Mouse (Mus musculus) liver, embryonic 15.5 days (tissue): Measurements from ENCODE around the gene Adam15. TPM values are rescaled to one million over a fixed set of nuclear protein-coding genes. Genes with fewer than 3 reads are reported as not detected.

Source experiments
- ATAC-seq: fragments of 200-750 bp; cut with Nextera tagmentation; 2 replicates; pipeline ENCODE4 v1.8.0; 2017; ENCODE audit warnings: moderate number of reproducible peaks, mild to moderate bottlenecking, moderate library complexity; ENCODE audit not compliant: insufficient read depth
- H3K27ac ChIP-seq: fragments of 300-500 bp; sonication (generic); replicated peaks from 2 replicates; pipeline ENCODE4 v1.5.1; 2015; ENCODE audit warnings: mild to moderate bottlenecking, inconsistent platforms
- H3K27me3 ChIP-seq: fragments of 300-500 bp; sonication (generic); 2 replicates; pipeline ENCODE4 v1.6.1; 2015; ENCODE audit warnings: mild to moderate bottlenecking, inconsistent platforms
- H3K36me3 ChIP-seq: fragments of 300-500 bp; sonication (generic); replicated peaks from 2 replicates; pipeline ENCODE4 v1.6.1; 2015; ENCODE audit warnings: moderate library complexity, mild to moderate bottlenecking, inconsistent platforms
- H3K4me1 ChIP-seq: fragments of 300-500 bp; sonication (generic); replicated peaks from 2 replicates; pipeline ENCODE4 v1.6.1; 2015; ENCODE audit warnings: inconsistent platforms
- H3K4me2 ChIP-seq: fragments of 300-500 bp; sonication (generic); 2 replicates; pipeline ENCODE4 v1.6.1; 2015; ENCODE audit warnings: moderate library complexity, mild to moderate bottlenecking, inconsistent platforms
- H3K4me3 ChIP-seq: fragments of 300-500 bp; sonication (generic); replicated peaks from 2 replicates; pipeline ENCODE4 v1.5.1; 2015; ENCODE audit warnings: mild to moderate bottlenecking, inconsistent platforms
- H3K9ac ChIP-seq: fragments of 300-500 bp; sonication (generic); 2 replicates; pipeline ENCODE4 v1.6.1; 2015; ENCODE audit warnings: moderate library complexity, mild to moderate bottlenecking, inconsistent platforms
- H3K9me3 ChIP-seq: fragments of 300-500 bp; sonication (generic); replicated peaks from 2 replicates; pipeline ENCODE4 v1.6.1; 2016; ENCODE audit warnings: inconsistent platforms
- WGBS: fragments of 180-500 bp; shearing (Covaris S2); methylation state at CpG from one replicate; pipeline ENCODE4 v1.1.7; 2015; ENCODE audit warnings: mixed read lengths; ENCODE audit not compliant: insufficient replicate concordance; 5-methylcytosine and 5-hydroxymethylcytosine counted together
- polyA plus RNA-seq: library from polyadenylated mRNA; unstranded; fragments of >200 nt; fragmentation: Nextera tagmentation; extraction: Ambion mirVana; gene quantifications from 2 replicates; pipeline ENCODE4 v1.2.1, GENCODE M21; 2015

Gene Adam15
- polyA plus RNA-seq, 1 experiment from 2014 or later: 8.8 TPM

DNA sequence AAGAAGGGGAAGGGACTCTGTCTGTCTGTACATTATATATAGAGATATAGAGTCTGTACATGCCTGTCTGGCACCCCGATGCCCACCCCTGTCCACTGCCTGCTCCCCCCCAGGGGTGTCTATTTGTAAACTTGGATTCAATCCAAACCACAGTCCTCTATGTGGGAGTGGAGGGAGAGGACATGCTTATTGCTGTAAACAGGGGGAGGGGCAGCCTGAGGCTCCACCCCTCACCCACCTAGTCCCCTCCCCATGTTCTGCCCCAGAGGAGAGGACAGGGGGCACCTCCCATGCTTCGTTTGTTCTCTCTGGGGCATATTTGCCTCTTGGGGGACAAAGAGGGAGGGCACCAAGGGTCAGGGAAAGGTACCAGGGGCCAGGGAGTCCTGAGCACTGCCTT lies 35.0 kb downstream of the Adam15 start:
- Histone ChIP-seq H3K27me3 (peaks cover 59% of the 10 kb centered on the region), H3K9me3 (no peaks in the 10 kb centered on the region), H3K36me3 (no peaks in the 10 kb centered on the region), H3K4me2 (no peak overlapping the region), H3K9ac (no peak overlapping the region), H3K27ac (no peak overlapping the region), H3K4me1 (peaks cover 21% of the 10 kb centered on the region), H3K4me3 (no peak overlapping the region)
- ATAC-seq: no peak
- 43% methylated on average over 2 of the region's 2 CpGs for WGBS

DNA sequence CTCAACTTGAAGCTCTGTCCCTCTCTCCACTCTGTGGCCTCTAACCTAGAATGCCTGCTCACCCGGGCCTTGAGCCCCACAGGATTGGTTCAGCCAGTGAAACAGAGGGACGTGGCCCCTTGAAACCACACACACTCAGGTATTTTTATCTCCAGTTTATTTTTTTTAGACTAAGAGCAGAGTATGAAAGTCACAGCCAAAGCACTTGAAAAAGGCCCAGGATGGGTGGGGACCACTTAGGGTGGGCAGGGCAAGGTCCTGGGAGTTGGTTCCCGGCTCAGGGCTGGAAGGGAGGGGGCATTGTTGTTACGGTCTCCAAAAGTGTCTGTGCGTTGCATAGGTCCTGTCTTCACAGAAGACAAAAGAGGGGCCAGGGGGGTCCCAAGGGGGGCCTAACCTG lies 35.5 kb downstream of the Adam15 start:
- no peak overlapping the region for H3K4me2 ChIP-seq
- no peak for ATAC-seq
- no peak overlapping the region for H3K9ac ChIP-seq
- 62% methylated on average over 5 of the region's 5 CpGs for WGBS
- H3K36me3 ChIP-seq: no peaks in the 10 kb centered on the region
- H3K9me3 ChIP-seq: no peaks in the 10 kb centered on the region
- no peak overlapping the region for H3K4me3 ChIP-seq
- no peak overlapping the region for H3K27ac ChIP-seq
- peaks cover 55% of the 10 kb centered on the region for H3K27me3 ChIP-seq
- H3K4me1 ChIP-seq: peaks cover 17% of the 10 kb centered on the region

DNA sequence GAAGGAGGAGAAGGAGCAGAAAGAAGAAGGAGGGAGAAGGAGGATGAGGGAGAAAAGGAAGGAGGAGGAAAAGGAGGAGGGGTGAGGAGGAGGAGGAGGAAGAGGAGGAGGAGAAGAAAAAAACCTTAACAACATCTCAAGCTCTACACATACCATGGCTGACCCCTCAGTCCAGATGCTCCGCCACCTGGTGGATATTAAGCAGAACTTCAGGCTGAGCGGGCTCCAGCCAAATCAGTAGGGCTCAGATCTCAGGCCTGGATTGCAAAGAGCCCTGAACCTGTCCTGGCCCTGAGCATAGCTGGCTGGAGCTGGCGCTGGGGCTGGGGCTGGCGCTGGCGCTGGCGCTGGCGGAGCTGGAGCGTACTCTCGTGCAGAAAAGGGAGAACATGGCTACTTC lies 41.7 kb downstream of the Adam15 start:
- WGBS: 0% methylated on average over 8 of the region's 9 CpGs
- no peak overlapping the region for H3K4me3 ChIP-seq
- no peak overlapping the region for H3K4me2 ChIP-seq
- no peak overlapping the region for H3K9ac ChIP-seq
- no peaks in the 10 kb centered on the region for H3K36me3 ChIP-seq
- H3K4me1 ChIP-seq: peaks cover 4% of the 10 kb centered on the region; the same call in 1 of the 2 replicates
- ATAC-seq: no peak
- H3K9me3 ChIP-seq: no peaks in the 10 kb centered on the region
- no peaks in the 10 kb centered on the region; the same call in none of the 2 replicates for H3K27me3 ChIP-seq
- no peak overlapping the region for H3K27ac ChIP-seq

DNA sequence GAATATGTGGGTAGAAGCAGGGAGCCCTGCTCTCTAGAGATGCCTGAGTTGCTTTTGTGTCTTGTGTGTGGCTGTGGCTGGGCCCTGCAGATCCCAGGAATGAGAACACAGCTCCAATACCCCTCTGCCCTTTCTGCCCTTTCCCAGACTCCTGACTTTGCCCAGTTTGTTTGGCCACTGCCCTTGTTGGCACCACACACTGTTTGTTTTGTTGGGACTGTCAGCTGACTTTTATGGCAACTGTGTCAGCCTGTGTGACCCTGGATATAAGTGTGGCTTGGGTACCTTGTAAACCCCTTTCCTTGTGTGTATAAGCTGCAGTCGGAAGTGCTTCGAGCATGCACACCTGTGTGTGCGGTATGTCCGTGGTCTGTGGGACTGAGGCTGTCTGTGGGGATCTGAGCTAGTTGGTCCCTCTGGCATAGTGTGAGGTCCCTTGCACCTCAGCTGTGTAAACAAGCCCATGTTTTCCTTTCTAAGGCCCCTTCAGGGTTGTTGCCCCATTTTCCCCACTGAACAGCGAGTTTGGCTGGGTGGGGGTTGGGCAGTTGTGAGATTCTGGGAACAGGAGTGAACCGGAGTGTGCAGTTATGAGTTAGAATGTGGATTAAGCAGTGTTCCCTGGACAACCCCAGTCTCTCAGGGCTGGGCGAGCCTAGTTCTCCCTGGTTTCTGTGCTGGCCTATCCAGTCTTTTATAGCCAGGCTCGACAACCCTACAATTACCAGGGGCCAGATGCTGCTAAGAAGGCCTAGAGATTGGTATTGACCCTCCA lies 44.1 kb downstream of the Adam15 start:
- H3K9ac ChIP-seq: no peak overlapping the region
- H3K9me3 ChIP-seq: no peaks in the 10 kb centered on the region
- H3K4me2 ChIP-seq: no peak overlapping the region
- peaks cover 5% of the 10 kb centered on the region; the same call in 1 of the 2 replicates for H3K27me3 ChIP-seq
- H3K4me3 ChIP-seq: no peak overlapping the region
- H3K4me1 ChIP-seq: peaks cover 4% of the 10 kb centered on the region; the same call in 1 of the 2 replicates
- peak; percentile 29 for ATAC-seq
- no peaks in the 10 kb centered on the region for H3K36me3 ChIP-seq
- 70% methylated on average over 8 of the region's 8 CpGs for WGBS
- no peak overlapping the region for H3K27ac ChIP-seq

DNA sequence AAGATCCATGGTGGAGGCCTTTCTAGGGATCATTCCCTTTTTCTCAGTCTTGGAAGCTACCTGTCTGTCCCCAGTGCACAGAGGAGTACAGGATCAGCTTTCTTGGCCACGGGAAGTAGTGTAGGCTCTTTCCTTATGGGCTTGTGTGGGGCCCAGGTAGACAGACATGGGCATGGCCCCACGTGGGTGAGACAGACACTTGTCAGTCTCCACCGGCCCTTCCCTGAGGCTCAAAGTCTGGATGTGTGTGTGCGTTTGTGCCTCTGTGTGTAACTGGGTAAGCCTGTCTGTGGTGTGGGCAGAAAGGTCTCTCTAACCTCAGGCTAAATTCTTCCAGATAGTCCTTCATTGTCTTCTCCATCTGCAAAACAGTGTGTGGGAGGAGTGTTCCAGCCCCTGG lies 44.7 kb downstream of the Adam15 start:
- Histone ChIP-seq H3K27ac (no peak overlapping the region), H3K9me3 (no peaks in the 10 kb centered on the region), H3K4me1 (peaks cover 4% of the 10 kb centered on the region), H3K27me3 (peaks cover 9% of the 10 kb centered on the region), H3K4me2 (no peak overlapping the region), H3K9ac (no peak overlapping the region), H3K36me3 (no peaks in the 10 kb centered on the region), H3K4me3 (no peak overlapping the region)
- no peak for ATAC-seq
- WGBS: 48% methylated on average over 4 of the region's 4 CpGs

DNA sequence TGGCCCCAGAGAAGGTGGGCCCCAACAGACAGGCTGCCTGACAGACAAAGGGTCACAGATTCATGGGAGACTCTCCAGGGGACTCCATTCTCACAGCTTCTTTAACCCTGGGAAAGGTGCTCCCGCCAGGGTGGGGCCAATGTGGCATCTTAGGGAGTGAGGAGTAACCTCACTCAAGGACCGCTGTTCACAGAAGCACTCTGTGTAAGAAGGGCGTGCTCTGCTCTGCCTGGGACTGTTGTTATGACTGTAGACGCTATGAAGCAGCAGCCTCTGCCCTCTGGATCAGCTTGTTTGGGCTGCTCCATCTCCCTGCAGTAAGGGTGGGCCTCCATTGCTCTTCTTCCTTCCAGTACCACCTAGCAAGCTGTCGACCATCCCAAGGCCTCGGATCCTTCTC lies 45.4 kb downstream of the Adam15 start:
- Histone ChIP-seq H3K36me3 (no peaks in the 10 kb centered on the region), H3K27me3 (peaks cover 15% of the 10 kb centered on the region), H3K9ac (no peak overlapping the region), H3K4me1 (peaks cover 5% of the 10 kb centered on the region), H3K4me3 (no peak overlapping the region), H3K9me3 (no peaks in the 10 kb centered on the region), H3K4me2 (no peak overlapping the region), H3K27ac (no peak overlapping the region)
- ATAC-seq: no peak
- WGBS: 56% methylated on average over 6 of the region's 6 CpGs

DNA sequence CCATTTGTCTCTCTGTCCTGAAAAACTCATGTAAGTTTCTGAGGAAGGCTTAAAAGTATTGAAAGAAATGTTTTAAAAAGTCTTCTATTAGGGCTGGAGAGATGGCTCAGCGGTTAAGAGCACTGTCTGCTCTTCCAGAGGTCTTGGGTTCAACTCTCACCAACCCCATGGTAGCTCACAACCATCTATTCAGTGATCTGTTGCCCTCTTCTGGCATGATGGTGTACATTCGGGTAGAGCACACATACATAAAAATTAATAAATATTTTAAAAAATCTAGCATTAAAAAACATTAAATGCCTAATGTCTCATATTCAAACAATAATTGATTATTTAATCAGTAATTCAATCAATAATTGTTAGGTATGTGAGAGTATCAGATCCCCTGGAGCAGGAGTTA lies 49.3 kb downstream of the Adam15 start:
- Histone ChIP-seq H3K27me3 (peaks cover 29% of the 10 kb centered on the region), H3K4me2 (no peak overlapping the region)

DNA sequence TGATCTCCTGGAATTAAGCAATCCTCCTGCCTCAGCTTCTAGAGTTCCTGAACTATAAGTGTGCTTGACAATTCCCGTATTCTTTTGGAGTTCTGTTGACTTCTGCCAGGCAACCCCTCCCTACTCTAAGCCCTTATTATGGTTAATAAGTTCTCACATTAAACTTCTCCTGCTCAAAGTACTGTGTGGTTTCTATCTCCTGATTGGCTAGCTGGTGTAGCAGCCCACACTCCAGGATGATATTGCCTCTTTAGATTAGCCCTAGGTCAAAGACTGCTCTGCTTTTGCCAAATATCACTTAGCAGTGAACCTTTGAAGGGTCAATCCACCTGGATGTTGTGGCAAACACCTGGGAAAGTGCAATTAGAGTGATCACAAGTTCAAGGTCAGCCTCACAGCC lies 49.7 kb downstream of the Adam15 start:
- no peak for ATAC-seq
- 24% methylated on average over 1 of the region's 1 CpGs for WGBS
- H3K9me3 ChIP-seq: no peaks in the 10 kb centered on the region
- no peak overlapping the region for H3K27ac ChIP-seq
- H3K4me1 ChIP-seq: peaks cover 9% of the 10 kb centered on the region
- peaks cover 29% of the 10 kb centered on the region for H3K27me3 ChIP-seq
- H3K4me3 ChIP-seq: no peak overlapping the region
- peak overlapping the region; percentile 46 for H3K4me2 ChIP-seq
- no peaks in the 10 kb centered on the region for H3K36me3 ChIP-seq
- no peak overlapping the region for H3K9ac ChIP-seq

More for the DNA sequence above, 49.3 kb downstream of the Adam15 start:
- Histone ChIP-seq H3K27ac (no peak overlapping the region), H3K36me3 (no peaks in the 10 kb centered on the region), H3K9me3 (no peaks in the 10 kb centered on the region), H3K4me3 (no peak overlapping the region), H3K4me1 (peaks cover 8% of the 10 kb centered on the region), H3K9ac (no peak overlapping the region)
- no peak for ATAC-seq
- 51% methylated on average over 2 of the region's 2 CpGs for WGBS

DNA sequence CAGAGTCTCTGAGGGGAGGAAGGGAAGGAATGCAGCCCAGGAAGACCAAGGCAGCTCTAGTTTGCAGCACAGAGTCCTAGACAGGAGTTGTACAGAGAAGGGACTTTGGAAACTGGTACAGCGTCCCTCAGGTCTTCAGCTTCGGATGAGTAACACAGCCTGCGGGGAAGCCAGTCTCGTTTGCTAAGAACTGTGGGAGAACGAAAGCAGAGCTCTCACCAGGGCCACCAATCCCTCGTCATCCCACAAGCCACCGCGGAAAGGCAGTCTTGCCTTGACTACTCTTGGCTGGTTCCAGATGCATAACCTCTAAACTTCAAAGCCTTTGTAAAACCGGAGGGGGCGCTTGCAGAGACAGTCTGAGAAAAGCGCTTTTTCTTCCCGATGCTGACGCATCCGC lies 50.3 kb downstream of the Adam15 start:
- Histone ChIP-seq H3K27me3 (peaks cover 29% of the 10 kb centered on the region), H3K9me3 (no peaks in the 10 kb centered on the region), H3K36me3 (no peaks in the 10 kb centered on the region), H3K4me2 (peak overlapping the region; percentile 46), H3K4me1 (peaks cover 9% of the 10 kb centered on the region), H3K4me3 (peak overlapping the region; percentile 12), H3K9ac (peak overlapping the region; percentile 9; the same call in 1 of the 2 replicates), H3K27ac (no peak overlapping the region)
- no peak for ATAC-seq
- WGBS: 5% methylated on average over 14 of the region's 14 CpGs

DNA sequence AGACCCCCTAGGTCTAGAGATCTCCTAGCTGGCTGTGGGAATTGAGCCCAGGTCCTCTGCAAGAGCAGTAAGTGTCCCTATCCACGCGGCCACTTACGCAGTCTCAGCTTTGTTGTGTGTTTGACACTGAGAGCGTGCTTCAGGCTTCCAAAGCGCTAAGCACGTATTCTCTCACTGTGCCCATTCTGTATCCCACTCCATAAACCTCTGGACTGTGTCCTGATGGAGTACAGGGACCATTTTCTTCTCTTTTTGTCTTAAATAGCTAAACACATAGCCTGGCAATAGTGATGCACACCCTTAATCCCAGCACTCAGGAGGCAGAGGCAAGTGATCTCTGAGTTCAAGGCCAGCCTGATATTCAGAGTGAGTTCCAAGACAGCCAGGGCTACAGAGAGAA lies 50.9 kb downstream of the Adam15 start:
- H3K9me3 ChIP-seq: no peaks in the 10 kb centered on the region
- H3K27me3 ChIP-seq: peaks cover 29% of the 10 kb centered on the region
- 80% methylated on average over 6 of the region's 6 CpGs for WGBS
- no peak overlapping the region for H3K9ac ChIP-seq
- no peak overlapping the region for H3K27ac ChIP-seq
- peaks cover 9% of the 10 kb centered on the region for H3K4me1 ChIP-seq
- H3K36me3 ChIP-seq: no peaks in the 10 kb centered on the region
- no peak overlapping the region for H3K4me2 ChIP-seq
- ATAC-seq: no peak
- H3K4me3 ChIP-seq: no peak overlapping the region

DNA sequence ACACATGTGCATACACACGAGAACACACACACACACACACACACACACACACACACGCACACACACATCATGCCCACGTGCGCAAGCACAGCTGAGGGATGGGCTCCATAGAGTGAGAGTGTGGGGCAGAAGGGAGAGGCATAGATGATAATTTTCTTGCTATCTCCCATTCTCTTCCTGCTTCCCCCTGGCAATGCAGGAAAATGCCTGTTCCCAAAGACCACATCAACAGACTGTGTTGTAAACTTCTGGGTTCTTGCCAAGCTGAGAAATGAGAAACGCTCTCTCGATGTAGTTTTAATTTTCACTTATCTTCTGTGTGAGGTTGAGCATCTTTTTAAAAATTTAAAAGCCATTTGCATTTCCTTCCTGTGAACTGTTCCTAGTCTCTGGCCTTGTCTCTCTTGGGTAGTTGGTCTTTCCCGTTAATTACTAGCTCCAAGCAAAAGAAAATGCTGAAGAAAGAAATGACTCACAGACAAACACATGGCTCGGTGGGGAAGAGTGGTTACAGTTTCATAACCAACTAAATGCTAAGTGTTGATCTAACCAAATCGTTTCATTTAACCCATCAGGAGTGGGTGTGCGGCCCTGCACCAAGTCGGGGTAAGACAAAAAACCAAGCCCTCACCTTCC lies 52.9 kb downstream of the Adam15 start:
- Histone ChIP-seq H3K4me2 (no peak overlapping the region), H3K9me3 (no peaks in the 10 kb centered on the region), H3K36me3 (no peaks in the 10 kb centered on the region), H3K9ac (no peak overlapping the region), H3K27me3 (peaks cover 26% of the 10 kb centered on the region), H3K4me3 (no peak overlapping the region), H3K4me1 (peaks cover 9% of the 10 kb centered on the region), H3K27ac (no peak overlapping the region)
- WGBS: 67% methylated on average over 11 of the region's 11 CpGs
- ATAC-seq: no peak
